Mouse (Mus musculus): ENCODE measurements around the gene Nkpd1. TPM values are rescaled to one million over a fixed set of nuclear protein-coding genes. Genes with fewer than 3 reads are reported as not detected.

Nkpd1 gene
- polyA plus RNA-seq, 1 experiment: 0.06 TPM

- H3K4me2 ChIP-seq (ENCODE audit: low read depth): peak overlapping the region; percentile 84
- no peak for TF ChIP-seq SRF (IDR thresholded peaks at IDR 0.05; ENCODE audit: control insufficient read depth, insufficient read length, low read depth)
- no peak for TF ChIP-seq E2F4 (IDR thresholded peaks at IDR 0.05; ENCODE audit: insufficient read depth)
- TF ChIP-seq TCF3 (IDR thresholded peaks at IDR 0.05; ENCODE audit: insufficient read length, low read depth): no peak
- no peaks in the 10 kb centered on the region for H3K36me3 ChIP-seq (ENCODE audit: control insufficient read depth, insufficient read depth)
- no peaks in the 10 kb centered on the region for H3K27me3 ChIP-seq (ENCODE audit: control insufficient read depth, insufficient read depth, insufficient read length)
- H3ac ChIP-seq (ENCODE audit: control insufficient read depth, insufficient read length): no peak overlapping the region
- H3K79me2 ChIP-seq (ENCODE audit: control insufficient read depth, insufficient read depth): peaks cover 6% of the 10 kb centered on the region
- H3K4me3 ChIP-seq: no peak overlapping the region
These were observed 11.3 kb upstream of the Nkpd1 start for GRCm38 (mm10) chr7:19506326-19506725.

DNA sequence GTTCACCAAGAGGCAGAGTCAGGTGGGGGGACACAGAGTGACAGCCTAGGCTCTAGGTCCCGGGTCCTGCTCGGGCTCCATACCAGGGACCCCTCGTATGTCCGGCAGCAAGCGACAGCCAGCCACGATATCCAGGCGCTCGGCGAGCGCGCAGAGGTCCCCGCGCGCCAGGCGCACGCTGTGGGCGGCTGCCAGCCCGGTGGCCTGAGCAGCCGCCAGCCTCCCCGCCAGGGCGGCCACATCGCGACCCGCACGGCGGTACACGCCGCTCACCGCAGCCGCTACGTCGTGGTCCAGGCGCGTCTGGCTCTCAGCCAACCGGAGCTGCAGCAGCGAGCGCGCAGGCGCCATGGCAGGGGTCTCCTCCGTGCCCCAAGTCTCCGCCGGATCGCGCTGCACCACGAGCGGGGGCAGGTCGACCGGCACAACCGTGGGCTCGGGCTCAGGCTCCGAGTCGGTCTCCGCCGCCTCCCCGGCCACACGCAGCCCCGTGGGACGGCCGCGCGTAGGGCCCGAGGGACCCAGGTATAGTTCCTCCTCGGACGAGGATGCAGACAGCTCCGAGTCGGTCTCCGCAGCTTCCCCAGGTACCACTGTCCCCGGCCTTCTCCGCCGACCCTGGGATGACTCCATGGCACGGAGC, 10.5 kb upstream of the Nkpd1 start:
- Histone ChIP-seq H3K27me3 (ENCODE audit: control insufficient read depth, insufficient read depth, insufficient read length) (no peaks in the 10 kb centered on the region), H3K36me3 (ENCODE audit: control insufficient read depth, insufficient read depth) (no peaks in the 10 kb centered on the region), H3ac (ENCODE audit: control insufficient read depth, insufficient read length) (peak overlapping the region; percentile 41), H3K4me2 (ENCODE audit: low read depth) (peak overlapping the region; percentile 84), H3K4me3 (peak overlapping the region; percentile 81), H3K79me2 (ENCODE audit: control insufficient read depth, insufficient read depth) (peaks cover 6% of the 10 kb centered on the region)
- peak in 2 of 3 experiments; percentile 3 to 10 for TF ChIP-seq MYOD1 (IDR thresholded peaks at IDR 0.05; ENCODE audit: control insufficient read depth in 1 of 3, insufficient read length in 2 of 3, low read depth in 2 of 3)
- TF ChIP-seq TCF3 (IDR thresholded peaks at IDR 0.05; ENCODE audit: insufficient read length, low read depth): no peak

DNA sequence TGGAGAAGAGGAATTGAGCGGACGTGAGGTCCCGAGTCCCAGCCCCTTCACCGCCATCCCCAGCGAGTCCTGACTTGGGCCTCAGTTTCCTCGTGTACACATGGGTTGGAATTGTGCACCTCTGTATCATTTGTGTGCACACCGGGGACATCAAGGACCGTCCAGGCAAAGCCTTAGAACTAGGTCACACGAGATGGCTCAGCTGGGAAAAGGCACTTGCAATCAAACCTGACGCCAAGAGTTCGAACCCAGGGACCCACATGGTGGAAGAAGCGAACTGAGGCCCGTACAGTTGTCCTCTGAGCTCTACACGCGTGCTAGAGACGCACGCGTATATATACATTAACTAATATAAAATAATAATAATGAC, 10.0 kb upstream of the Nkpd1 start:
- no peaks in the 10 kb centered on the region for H3K27me3 ChIP-seq (ENCODE audit: control insufficient read depth, insufficient read depth, insufficient read length)
- peak overlapping the region; percentile 81 for H3K4me3 ChIP-seq
- H3K36me3 ChIP-seq (ENCODE audit: control insufficient read depth, insufficient read depth): no peaks in the 10 kb centered on the region
- peaks cover 6% of the 10 kb centered on the region for H3K79me2 ChIP-seq (ENCODE audit: control insufficient read depth, insufficient read depth)
- peak overlapping the region; percentile 41 for H3ac ChIP-seq (ENCODE audit: control insufficient read depth, insufficient read length)
- no peak for TF ChIP-seq TCF3 (IDR thresholded peaks at IDR 0.05; ENCODE audit: insufficient read length, low read depth)
- no peak for TF ChIP-seq POLR2AphosphoS2 (IDR thresholded peaks at IDR 0.05; ENCODE audit: insufficient read length, low read depth)
- peak overlapping the region; percentile 84 for H3K4me2 ChIP-seq (ENCODE audit: low read depth)

DNA sequence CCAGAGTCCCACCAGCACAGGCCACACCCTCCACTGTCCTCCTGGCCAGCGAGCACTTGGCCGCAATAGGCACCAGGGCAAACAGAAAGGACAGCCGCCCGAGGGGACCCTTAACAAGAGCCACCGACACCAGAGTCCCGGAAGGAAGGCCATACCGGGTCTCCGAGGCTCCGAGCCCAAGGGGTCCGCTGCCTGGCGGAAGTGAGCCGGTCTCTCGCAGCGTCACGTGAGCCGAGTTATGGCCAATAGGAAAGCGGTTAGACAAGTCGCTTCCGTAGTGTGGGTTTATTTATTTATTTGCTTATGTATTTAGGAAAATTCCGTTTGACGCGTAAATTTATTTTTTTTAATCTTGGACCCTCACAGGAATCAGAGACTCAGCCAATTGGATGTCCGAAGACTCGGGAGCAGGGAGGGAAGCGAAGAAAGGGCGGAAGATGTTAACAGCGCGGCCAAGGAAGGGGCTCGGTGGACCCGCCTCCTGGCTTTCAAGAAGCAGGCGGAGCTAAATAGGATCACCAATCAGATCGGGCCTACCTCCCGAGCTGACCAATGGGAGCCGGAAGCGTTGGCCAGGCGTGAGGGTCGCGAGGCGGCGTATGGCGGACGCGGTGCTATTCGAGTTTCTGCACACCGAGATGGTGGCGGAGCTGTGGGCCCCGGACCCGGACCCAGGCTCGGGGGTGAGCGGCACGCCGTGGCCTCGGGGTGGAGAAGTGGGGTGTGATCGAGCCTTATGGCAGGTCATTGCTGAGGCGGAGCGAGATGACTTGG, 9.3 kb upstream of the Nkpd1 start, which contains the start of the genes Bloc1s3 and Trappc6a:
Gene Bloc1s3, minus strand, starts transcription at position 218 of the 774 bp plus-strand sequence.
Gene Trappc6a, plus strand, starts transcription at position 246 of the 774 bp plus-strand sequence.
- peak within 1 kb of the TSS; percentile 41 for H3ac ChIP-seq (ENCODE audit: control insufficient read depth, insufficient read length)
- no peaks in the 10 kb centered on the region for H3K36me3 ChIP-seq (ENCODE audit: control insufficient read depth, insufficient read depth)
- peaks cover 6% of the 10 kb centered on the region for H3K79me2 ChIP-seq (ENCODE audit: control insufficient read depth, insufficient read depth)
- H3K4me2 ChIP-seq (ENCODE audit: low read depth): peak within 1 kb of the TSS; percentile 84
- no peaks in the 10 kb centered on the region for H3K27me3 ChIP-seq (ENCODE audit: control insufficient read depth, insufficient read depth, insufficient read length)
- H3K4me3 ChIP-seq: peak within 1 kb of the TSS; percentile 81
- TF ChIP-seq SRF (IDR thresholded peaks at IDR 0.05; ENCODE audit: control insufficient read depth, insufficient read length, low read depth) (no peak), POLR2A (IDR thresholded peaks at IDR 0.05; ENCODE audit: insufficient read length, low read depth) (peak; percentile 77), TCF12 (IDR thresholded peaks at IDR 0.05; ENCODE audit: insufficient read depth, poor library complexity, severe bottlenecking) (no peak), MAX (IDR thresholded peaks at IDR 0.05; ENCODE audit: low read depth) (no peak), MYOG (IDR thresholded peaks at IDR 0.05; ENCODE audit: control insufficient read depth in 1 of 3, insufficient read depth in 1 of 3, insufficient read length in 2 of 3, low read depth in 2 of 3) (no peak), MYOD1 (IDR thresholded peaks at IDR 0.05; ENCODE audit: control insufficient read depth in 1 of 3, insufficient read length in 2 of 3, low read depth in 2 of 3) (no peak), TCF3 (IDR thresholded peaks at IDR 0.05; ENCODE audit: insufficient read length, low read depth) (no peak), USF1 (IDR thresholded peaks at IDR 0.05; ENCODE audit: low read depth) (peak; percentile 87), POLR2AphosphoS2 (IDR thresholded peaks at IDR 0.05; ENCODE audit: insufficient read length, low read depth) (peak; percentile 79), E2F4 (IDR thresholded peaks at IDR 0.05; ENCODE audit: insufficient read depth) (peak; percentile 70), REST (IDR thresholded peaks at IDR 0.05; ENCODE audit: insufficient read depth, insufficient read length) (no peak), CEBPB (IDR thresholded peaks at IDR 0.05; ENCODE audit: insufficient read depth, poor library complexity, severe bottlenecking) (no peak)

- peak overlapping the region; percentile 81 for H3K4me3 ChIP-seq
These were observed 8.6 kb upstream of the Nkpd1 start for GRCm38 (mm10) chr7:19508924-19509568.

More at GRCm38 (mm10) chr7:19508924-19509568, 8.6 kb upstream of the Nkpd1 start:
- no peak for TF ChIP-seq CEBPB (IDR thresholded peaks at IDR 0.05; ENCODE audit: insufficient read depth, poor library complexity, severe bottlenecking)
- TF ChIP-seq USF1 (IDR thresholded peaks at IDR 0.05; ENCODE audit: low read depth): no peak
- TF ChIP-seq MAX (IDR thresholded peaks at IDR 0.05; ENCODE audit: low read depth): no peak
- no peak for TF ChIP-seq POLR2AphosphoS2 (IDR thresholded peaks at IDR 0.05; ENCODE audit: insufficient read length, low read depth)
- TF ChIP-seq TCF12 (IDR thresholded peaks at IDR 0.05; ENCODE audit: insufficient read depth, poor library complexity, severe bottlenecking): no peak
- no peak for TF ChIP-seq MYOD1 (IDR thresholded peaks at IDR 0.05; ENCODE audit: control insufficient read depth in 1 of 3, insufficient read length in 2 of 3, low read depth in 2 of 3)
- no peak for TF ChIP-seq SRF (IDR thresholded peaks at IDR 0.05; ENCODE audit: control insufficient read depth, insufficient read length, low read depth)
- TF ChIP-seq REST (IDR thresholded peaks at IDR 0.05; ENCODE audit: insufficient read depth, insufficient read length): no peak
- TF ChIP-seq POLR2A (IDR thresholded peaks at IDR 0.05; ENCODE audit: insufficient read length, low read depth): no peak
- TF ChIP-seq MYOG (IDR thresholded peaks at IDR 0.05; ENCODE audit: control insufficient read depth in 1 of 3, insufficient read depth in 1 of 3, insufficient read length in 2 of 3, low read depth in 2 of 3): no peak
- TF ChIP-seq TCF3 (IDR thresholded peaks at IDR 0.05; ENCODE audit: insufficient read length, low read depth): no peak
- no peak for TF ChIP-seq E2F4 (IDR thresholded peaks at IDR 0.05; ENCODE audit: insufficient read depth)
- Histone ChIP-seq H3K27me3 (ENCODE audit: control insufficient read depth, insufficient read depth, insufficient read length) (no peaks in the 10 kb centered on the region), H3ac (ENCODE audit: control insufficient read depth, insufficient read length) (peak overlapping the region; percentile 31), H3K79me2 (ENCODE audit: control insufficient read depth, insufficient read depth) (peaks cover 6% of the 10 kb centered on the region), H3K36me3 (ENCODE audit: control insufficient read depth, insufficient read depth) (no peaks in the 10 kb centered on the region), H3K4me2 (ENCODE audit: low read depth) (peak overlapping the region; percentile 67)
